Mouse (Mus musculus): ENCODE results near the gene Serpinh1.

The Serpinh1 gene

DNA sequence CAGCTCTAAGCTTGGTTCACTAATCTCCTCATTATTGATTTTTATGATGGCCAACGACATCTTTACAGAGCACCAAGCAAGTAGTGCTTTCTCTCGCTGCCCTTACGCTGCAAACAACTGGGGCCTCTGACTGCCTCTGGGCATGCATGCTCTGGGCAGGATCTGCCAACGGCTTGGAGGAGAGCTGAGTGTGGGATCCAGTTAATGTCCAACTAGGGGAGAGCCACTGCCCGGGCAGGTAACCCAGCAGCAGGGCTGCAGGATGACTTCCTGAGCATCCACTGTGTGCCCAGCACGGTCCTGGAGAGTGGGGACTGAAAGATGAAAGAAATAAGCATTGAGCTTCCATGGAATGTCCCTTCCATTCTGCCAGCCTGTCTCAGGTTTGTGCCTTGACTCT lies 13.7 kb upstream of the Serpinh1 start:
- DNase-seq: peak; percentile 48

DNA sequence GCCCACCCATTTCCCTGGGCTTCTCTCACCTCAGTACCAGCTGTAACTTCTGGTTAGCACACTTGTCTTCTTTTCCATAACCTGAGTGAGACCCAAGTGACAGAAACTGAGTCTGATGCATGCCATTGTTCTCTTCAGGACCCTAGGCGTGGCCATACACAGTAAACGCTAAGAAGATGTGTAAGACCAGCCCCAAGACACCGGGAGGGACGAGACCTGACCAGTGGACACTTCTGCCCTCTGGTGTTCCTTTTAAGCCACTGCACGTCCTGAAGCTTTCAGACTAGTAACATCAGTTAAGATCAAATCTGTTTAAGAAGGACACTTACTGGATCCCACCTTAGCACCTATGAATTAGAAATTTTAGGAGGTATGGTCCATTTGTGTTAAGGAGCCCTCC lies 12.0 kb upstream of the Serpinh1 start:
- peak; percentile 88 for DNase-seq

DNA sequence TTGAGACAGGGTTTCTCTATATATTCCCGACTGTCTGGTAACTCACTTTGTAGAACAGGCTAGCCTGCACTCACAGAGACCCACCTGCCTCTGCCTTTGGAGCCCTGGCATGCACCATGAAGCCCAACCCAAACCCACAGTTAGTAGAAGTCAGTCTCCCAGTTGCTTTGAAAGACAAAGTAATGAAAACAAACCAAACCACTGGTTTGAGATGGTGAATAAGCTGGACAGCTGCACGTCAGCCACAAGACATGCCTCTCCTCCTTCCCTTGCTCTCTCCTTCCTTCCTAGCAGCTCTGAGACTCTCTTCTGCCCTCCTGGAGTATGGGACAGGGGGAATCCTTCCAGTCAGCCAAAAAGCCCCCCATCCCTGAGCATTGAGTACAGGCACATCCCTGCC lies 9.1 kb upstream of the Serpinh1 start:
- DNase-seq: no peak

DNA sequence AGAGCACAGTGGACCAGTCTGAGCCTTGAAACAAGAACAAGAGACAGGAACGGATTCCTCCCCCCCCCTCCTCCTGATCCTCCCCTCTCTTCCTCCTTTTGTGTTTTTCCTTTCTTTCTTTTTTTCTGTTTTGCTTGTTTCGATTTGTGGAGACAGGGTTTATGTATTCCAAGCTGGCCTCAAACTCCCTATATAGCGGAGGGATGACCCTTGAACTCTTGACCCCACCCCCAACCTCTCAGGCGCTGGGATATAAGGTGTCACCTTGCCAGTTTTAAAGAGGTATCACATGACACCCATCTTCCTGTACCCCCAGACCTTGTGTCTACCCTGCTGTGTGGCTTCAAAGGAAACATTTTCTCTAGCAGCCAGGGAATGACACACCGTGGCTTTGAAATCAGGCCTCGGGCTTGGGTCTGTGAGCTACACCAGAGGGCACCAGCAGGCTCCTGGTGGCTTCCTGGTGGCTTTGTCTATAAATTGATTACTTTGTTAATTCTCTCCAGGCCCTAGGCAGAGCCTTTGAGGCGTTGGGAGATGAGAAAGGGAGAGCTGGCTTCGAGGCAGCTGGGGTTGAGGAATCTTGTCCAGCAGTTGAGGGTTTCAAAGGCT lies 7.9 kb upstream of the Serpinh1 start:
- DNase-seq: peak; percentile 39

DNA sequence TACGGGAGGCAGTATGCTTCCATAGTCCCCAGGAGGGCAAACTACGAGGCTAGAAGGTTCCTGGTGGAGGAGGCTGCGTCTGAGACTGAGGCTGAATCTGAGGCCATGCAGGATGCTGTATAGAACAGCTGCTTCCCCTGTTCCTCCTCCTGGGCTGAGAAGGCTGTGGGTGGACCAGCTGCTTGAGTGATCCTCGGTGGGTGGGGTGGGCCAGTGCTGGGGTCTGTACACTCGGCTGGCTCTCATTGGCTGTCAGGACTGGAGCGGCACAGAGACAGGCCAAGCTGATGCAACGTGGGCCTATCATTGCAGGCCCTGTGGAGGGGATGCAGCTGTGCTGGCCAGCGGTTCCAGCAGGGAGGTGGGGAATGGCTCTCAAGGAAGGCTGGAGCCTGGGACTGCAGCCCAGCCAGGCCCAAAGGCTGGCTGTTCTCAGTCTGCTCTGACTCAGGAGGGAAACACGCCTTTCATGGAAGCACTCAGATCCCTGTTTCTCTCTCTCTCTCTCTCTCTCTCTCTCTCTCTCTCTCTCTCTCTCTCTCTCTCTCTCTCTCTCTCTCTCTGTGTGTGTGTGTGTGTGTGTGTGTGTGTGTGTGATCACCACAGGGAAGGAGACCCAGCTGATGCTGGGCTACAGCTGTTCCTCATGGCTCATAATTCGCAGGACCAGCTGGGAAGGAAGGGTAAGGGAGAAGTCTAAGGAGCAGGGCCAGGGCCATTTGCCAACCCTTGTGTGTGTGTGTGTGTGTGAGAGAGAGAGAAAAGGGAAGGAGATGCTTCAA lies 7.2 kb upstream of the Serpinh1 start:
- peak; percentile 92 for DNase-seq

DNA sequence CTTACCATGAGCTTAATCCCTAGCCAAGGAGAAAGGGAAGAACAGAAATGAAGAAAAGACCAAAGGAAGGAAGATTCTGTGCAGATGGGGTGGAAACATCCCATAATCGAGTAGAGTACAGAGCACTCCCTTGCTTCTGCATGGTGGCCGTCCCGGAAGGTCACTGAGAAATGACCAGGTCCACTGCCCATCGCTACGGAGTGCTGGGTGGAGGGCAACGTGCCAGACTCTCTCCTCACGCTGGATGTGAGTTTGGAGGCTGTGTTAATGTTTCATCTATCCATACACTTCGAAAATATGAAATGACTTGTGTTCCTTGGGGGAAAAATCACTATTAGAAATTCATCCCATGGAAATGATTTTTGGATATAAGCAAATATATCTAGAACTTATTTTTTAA lies 5.3 kb upstream of the Serpinh1 start:
- DNase-seq: peak; percentile 67

DNA sequence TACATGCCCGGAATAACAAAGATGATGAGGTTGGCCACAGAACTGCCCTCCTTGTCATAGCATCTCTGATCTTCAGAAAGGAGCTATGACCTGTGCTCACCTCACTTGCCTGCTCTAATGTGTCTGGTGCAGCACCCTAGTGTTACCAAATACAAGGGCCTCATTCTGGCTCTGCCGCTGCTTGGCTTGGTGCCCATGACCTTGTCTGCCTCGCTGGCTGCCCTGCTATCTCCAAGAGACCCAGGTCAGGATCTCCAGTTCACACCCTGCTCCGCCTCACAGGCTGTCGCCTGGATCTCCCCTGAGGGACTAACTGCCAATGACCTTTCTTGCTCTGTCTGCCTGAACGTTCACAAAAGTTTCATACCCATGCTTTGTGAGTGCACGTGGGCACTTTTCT lies 4.2 kb upstream of the Serpinh1 start:
- peak; percentile 72 for DNase-seq

DNA sequence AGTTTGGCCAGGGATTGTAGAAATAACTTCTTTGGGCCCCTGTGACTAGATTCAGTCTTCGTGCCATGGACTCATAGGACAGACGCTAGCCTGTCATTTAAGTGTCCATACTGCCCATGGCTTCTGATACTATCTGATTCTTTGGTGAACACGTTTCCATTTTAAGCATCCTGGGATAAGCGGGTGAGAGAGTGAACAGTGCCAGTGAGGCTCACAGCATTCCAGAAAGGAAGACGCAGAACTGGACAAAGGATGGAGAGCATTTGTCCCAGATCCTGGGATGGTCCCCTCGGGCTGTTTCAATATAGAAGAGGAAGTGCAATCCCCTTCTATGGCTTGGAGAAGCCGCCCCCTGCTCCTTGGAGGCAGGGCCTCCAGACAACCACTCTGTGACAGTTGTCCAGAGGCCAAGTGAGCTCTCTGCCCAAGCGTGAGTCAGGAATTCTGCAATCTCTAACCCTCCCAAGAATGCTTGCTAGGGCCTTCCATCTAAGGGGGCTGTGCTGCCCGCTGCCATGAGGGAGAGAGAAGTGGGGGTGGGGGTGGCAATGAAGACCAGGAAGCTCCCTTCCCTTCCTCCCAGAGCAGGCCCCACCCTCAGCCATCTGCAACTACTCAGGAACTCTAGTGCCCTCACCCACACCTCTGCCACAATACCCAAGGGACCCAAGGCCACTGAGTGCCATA lies 3.3 kb upstream of the Serpinh1 start:
- DNase-seq: peak; percentile 75

DNA sequence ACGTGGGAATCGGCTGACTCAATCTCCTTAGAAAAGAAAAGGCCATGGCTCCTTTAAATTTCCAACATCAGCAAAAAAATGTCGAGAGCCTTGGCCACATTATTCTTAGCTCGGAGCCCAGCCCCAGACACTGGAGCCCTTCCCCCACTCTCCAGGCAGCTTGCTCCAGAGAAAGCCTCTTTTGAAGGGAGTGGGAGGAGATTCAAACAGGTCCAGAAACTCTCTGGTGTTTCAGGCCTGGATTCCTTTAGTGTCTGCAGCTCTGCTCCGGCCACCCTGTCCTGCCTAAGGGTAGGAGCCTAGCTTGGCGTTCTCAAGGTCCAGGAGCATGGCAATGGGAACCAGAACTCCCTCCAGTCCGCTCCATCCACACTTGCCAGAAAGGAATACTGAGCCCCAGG lies 2.7 kb upstream of the Serpinh1 start:
- peak; percentile 92 for DNase-seq

DNA sequence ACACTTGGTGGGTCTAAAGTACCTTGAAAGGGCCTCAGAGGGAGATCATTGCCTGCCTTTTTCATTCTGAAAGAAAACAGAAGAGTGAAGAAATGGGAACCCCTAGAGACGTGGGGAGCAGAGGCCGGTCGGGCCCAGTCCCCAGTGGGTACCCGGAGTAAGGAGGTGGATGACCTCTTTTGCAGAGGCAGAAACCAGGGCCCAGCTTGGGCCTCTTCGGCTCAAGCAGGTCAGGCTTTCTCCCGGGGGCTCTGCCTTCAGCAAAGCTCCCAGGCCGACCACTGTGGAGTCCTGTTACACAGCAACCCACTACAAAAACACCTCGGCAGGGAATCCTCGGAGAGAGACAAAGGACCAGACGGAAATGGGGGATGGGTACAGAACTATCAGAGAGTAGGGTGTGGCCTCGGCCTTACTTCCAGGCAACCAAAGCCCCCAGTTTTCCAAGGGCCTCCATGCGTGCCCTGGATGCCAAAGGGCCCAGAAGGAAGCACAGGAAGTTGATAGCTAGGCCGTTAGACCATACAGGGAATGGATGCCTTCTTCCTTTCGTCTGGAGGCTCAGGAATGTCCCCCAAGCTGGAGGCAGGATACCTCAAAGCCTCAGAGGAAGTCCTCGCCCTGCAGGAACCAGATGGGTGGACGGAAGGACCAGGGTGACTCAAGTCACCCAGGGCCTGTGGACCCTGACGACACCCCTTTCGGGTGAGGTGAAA lies 1.1 kb downstream of the Serpinh1 start:
- peak; percentile 63 for DNase-seq

DNA sequence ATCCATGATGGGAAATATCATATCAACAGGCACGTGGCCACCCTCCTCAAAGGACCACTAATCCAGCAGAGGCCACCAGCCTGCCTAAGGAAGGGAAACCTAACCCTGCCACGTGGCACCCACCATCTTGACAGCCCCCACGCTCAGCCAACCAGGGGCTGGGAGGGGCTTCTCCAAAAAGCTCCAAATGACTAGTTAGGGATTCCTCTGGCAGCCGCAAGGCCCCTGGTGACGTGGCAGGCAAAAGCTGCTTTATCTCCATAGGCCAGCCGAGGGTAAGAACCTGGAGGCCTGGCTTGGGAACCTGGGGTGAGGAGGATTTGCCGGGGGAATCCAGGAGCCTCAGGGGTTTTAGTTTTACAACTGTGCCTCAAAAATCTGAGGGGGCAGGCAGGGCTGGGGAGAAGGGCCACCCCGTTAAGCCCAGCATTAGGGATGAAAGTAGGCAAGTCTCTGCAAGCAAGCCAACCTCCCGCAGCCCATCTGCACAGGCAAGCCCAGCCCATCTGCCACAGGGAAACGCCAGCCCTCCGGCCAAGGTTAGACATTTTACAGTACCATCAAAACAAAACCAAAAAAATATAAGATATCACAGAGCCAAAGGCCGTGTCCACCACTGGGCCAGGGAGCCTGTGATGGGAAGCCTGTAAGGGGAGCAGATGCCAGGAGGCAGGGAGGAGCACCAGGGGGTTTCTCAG lies 1.8 kb downstream of the Serpinh1 start:
- peak; percentile 60 for DNase-seq

DNA sequence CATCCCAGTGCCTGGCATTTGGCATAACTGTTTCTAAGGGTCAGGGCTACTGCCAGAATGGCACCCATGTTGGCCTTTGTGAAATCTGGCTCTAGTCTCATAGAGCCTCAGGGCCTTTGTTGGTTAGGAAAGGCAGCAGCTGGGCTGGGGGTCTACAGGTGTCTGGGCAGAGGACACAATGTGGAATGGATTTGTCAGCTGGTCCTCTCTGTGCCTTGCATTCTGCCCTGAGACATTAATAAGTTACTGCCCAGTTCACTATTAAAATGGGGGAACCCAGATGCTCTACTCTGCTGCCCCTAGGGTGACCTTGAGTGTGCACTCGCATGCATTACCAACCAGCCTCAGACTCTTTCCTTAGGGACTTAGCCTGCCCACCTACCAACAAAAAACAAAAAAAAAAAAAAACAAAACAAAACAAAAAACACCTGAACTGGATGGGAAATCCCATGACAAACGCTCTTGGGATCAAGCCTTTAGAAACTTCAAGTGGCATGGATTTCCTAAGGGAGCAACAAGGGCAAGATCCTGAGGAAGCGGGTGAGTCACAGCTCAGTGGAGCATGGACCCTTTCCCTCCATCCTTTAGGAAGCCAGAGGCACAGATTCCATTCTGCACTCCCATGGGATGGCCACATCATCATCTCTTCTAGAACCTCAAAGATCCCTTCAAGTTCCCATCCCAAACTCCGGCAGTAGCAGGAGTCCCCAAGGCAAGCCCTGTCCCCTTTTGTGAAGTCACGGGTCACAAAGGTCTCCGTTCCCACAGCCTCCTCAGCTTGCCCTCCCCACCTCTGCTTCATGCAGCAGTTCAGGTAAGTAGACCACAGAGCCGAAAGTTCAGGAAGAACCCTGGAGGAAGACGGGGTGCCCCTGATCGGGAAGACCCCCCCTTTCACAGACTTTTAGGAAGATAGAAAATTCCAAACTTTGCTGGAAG lies 3.0 kb downstream of the Serpinh1 start:
- peak; percentile 40 for DNase-seq

DNA sequence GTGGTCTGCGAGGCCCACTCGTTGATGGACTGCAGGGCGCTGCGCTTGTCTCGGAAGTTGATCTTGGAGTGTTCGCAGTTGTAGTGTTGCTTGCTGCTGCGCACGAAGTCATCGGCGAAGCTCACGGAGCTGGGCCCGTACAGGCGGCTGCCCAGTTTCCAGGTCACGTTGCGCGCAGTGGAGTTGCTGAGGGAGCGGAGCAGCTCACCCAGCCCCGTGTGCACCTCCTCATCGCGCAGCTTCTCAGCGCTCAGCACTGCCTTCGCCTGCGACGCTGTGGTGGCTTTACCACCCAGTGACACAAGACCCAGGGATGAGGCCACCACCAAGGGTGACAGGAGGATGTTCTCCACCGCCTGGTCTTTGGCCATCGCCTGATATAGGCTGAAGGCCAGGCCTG lies 4.2 kb downstream of the Serpinh1 start:
- DNase-seq: no peak

DNA sequence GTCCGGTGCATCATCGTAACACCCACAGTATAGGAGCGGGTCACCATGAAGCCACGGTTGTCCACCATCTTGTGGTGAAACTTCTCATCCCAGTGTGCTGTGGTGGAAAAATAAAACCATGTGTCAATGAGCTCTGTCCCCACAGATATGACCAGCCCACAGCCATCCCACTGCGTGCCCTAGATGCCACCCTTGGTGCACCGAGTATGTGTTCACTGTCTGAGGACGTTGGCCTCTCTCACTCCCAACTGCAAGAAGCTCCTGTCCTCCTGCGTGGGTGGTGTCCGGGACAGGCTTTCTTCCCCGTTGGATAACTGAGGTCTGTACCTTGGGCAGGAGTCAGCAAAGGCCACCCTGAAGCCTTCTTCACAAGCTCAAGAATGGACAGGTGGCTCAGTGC lies 5.8 kb downstream of the Serpinh1 start:
- no peak for DNase-seq

DNA sequence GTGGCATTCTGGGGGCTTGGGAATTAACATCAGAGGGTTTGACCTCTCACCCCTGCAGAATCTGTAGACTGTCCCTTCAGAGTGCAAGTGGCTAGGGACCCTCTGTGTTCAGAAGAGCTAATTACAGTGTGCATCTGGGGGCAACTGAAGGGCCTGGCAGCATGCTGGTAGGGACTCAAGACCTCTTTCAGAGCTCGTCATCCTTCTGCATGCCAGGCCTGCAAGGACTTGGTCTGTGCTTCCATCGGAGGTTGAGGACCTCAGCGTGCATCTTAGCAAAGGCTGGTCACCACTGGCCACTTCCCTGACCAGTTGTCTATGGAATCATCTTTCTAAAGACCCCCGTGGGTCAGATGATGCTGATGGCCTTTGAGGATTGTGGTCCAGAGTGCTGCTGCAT lies 9.5 kb downstream of the Serpinh1 start:
- DNase-seq: no peak

DNA sequence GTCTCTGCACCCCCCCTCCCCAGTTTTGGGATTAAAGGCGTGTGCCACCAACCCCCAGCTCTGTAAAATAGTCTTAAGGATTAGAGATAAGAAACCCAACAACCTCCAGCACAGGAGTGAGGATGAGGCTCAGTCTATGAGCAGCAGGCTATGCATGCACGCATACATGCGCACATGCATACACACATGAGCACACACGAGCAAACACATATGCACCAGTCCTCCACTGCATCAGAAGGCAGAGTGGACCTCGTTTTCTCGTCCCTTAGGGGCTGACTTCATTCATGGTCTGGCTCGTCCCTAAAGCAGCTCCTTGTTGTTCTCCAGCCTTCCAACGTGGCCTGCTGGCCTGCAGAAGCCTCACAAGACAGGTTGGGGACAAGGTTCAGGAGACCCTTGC lies 12.3 kb downstream of the Serpinh1 start:
- DNase-seq: no peak

DNA sequence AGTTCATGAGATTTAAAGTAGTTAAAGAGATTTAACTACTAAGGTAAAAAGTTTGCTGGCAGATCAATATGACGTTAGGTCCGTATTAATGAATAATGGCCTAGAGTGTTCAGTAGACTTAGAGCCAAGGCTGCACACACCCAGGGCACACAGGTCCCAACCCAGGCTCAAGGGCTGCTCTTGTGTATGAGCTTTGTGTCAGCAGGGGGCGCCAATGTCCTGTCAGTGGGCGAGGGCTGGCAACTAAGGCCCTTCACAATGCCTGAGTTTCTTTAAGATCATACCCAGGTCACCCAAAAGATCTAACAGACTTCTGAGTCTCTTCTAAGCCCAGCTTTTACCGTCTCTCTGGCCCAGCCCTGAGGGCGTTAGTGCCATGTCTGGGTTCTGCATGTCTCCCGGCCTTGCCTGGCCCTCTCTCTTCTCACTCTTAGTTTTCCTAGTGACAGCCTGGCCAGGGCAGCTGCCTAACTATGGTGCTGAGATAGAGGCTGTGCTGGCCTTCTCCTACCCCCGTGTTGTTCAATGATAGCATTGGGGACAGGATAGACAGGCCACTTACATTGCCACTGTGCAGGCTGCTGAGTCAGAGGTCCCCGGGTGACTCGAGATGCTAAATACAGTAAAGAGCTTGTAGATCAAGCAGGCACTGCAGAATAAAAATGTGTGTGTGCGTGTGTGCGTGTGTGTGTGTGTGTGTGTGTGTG lies 20.1 kb downstream of the Serpinh1 start:
- DNase-seq: peak; percentile 95

DNA sequence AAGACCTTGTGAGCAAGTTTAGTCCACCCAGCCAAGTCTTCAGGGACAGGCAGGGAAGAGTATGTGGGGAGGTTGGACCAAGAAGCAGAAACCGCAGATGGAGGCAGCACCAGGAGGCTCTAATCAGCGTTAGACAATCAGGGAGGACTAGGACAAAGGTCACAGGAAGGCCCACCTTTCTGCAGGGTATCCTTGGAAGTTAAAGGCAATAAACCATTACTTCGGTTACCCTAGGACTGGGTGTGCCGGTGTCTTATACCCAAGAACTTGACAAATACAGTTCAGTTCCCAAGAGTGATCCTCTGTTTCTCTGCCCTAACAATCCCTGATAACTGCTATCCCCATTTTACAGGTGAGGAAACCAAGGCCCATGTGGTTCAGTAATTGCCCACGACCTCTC lies 23.0 kb downstream of the Serpinh1 start:
- DNase-seq: no peak

DNA sequence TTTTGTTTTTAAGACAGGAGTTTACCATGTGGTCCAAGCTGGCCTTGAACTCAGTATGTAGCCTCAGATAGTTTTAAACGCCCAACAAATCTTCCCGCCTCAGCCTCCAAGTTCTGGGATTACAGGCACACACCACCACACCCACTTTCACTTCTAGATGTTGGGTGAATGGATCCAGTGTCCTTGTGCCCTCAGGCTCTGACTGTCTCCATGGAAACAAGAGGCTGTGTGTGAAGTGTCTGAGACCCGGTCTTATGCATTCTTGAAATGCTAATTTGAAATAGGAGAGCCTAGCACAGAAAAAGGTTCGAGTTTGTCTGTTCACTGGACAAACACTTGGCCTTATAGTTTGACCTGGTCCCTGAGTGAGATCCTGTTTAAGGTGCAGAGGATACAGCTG lies 24.2 kb downstream of the Serpinh1 start:
- DNase-seq: no peak

DNA sequence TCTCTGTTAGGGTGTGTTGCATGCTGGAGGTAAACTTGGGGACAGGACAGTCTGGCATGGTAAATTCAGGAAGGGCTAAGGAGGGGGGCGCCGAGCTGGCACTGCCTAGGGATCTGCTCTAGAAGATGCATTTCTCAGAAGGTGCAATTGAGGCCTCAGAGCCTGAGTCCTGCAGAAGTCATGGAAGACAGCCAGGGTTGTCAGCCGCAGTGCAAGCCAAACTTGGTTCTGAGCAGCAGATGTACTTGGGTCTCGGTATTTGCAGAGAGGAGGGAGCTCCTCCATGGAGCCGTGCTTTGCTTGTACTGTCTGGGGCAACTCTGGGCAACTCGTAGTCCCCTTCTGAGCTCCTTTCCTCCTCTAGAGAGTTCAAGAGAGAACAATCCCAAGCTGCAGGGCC lies 26.9 kb downstream of the Serpinh1 start:
- no peak for DNase-seq

DNA sequence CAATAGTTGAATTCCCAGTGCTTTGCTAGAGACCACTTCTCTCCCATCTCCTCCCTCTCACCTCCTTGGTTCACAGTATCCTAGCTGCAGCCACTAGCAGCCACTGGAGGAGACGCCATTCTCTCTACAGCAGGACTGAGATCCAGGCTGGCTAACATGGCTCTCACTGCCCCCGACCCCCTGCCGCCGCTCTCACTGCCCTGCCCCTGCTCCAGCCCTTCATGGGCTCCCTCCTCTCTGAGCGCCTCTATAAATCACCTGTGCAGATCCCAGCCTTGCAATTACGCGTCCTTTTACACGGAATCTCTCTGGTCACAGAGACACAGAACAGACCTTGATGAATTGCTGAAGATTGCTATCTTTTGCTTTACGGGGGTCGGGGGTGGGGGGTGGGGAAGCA lies 28.2 kb downstream of the Serpinh1 start:
- DNase-seq: no peak
